In genomic region chr3:83706531-83707243, GRCm38 (mm10) we compare ENCODE assay signal across 9 mouse cellular contexts. TPM values are rescaled to one million over a fixed set of nuclear protein-coding genes. Genes with fewer than 3 reads are reported as not detected.
DNase-seq lines count a peak whose midpoint lies in the region; ATAC-seq and TF ChIP-seq lines count a peak whose summit lies in the region.
"Had no signal": no experiment of that assay in that cellular context is flagged by ENCODE, and none has a peak within 500 bp of the region (broad histone marks: within the 10 kb centered on the region; RNA-seq: fewer than 3 reads in every experiment).

No protein-coding gene starts in this region.

- no peaks in the 10 kb centered on the region for H3K27me3 ChIP-seq in heart, embryonic 16.5 days (ENCODE audit: control insufficient read depth, insufficient read depth, low read length)
- no peaks in the 10 kb centered on the region for H3K27me3 ChIP-seq in kidney, postnatal 0 days (ENCODE audit: insufficient read depth, low read length)
- H3K27me3 ChIP-seq in stomach, embryonic 15.5 days (replicated peaks) = no peaks in the 10 kb centered on the region
- H3K27me3 ChIP-seq in hindbrain, embryonic 13.5 days = no peaks in the 10 kb centered on the region
- H3K27me3 ChIP-seq: heart, embryonic 15.5 days had no signal

- H3K4me3 ChIP-seq in heart, embryonic 16.5 days (ENCODE audit: low read length) = no peak overlapping the region
- H3K4me3 ChIP-seq in kidney, postnatal 0 days (replicated peaks; ENCODE audit: low read depth, low read length) = no peak overlapping the region
- H3K4me3 ChIP-seq in stomach, embryonic 15.5 days (replicated peaks) = no peak overlapping the region
- no peak overlapping the region for H3K4me3 ChIP-seq in hindbrain, embryonic 13.5 days
- H3K4me3 ChIP-seq: heart, embryonic 15.5 days had no signal

- 50% methylated on average over 13 of the region's 13 CpGs for WGBS in heart, embryonic 16.5 days
- WGBS in kidney, postnatal 0 days = 29% methylated on average over 13 of the region's 13 CpGs
- 43% methylated on average over 13 of the region's 13 CpGs for WGBS in stomach, embryonic 15.5 days
- WGBS in hindbrain, embryonic 13.5 days = 74% methylated on average over 13 of the region's 13 CpGs

- H3K27ac ChIP-seq in heart, embryonic 16.5 days (ENCODE audit: low read length) = no peak overlapping the region
- 0 out of 2 replicates have a peak overlapping the region, but pooled peaks have one; percentile 55 for H3K27ac ChIP-seq in kidney, postnatal 0 days
- H3K27ac ChIP-seq in stomach, embryonic 15.5 days = no peak overlapping the region
- no peak overlapping the region for H3K27ac ChIP-seq in hindbrain, embryonic 13.5 days
- H3K27ac ChIP-seq: heart, embryonic 15.5 days had no signal

- no peaks in the 10 kb centered on the region for H3K36me3 ChIP-seq in heart, embryonic 16.5 days (ENCODE audit: control insufficient read depth, insufficient read depth)
- H3K36me3 ChIP-seq in kidney, postnatal 0 days (ENCODE audit: insufficient read depth, low read length) = no peaks in the 10 kb centered on the region
- no peaks in the 10 kb centered on the region for H3K36me3 ChIP-seq in stomach, embryonic 15.5 days
- H3K36me3 ChIP-seq in hindbrain, embryonic 13.5 days = no peaks in the 10 kb centered on the region
- H3K36me3 ChIP-seq: heart, embryonic 15.5 days had no signal

- intact Hi-C loops in left cerebral cortex, postnatal 14 days (cut with DNase I) = loop anchor here (10.0 kb wide), 1 partner anchor 422 kb away; no protein-coding TSS in a partner anchor

- TF ChIP-seq CTCF in kidney, postnatal 0 days (IDR thresholded peaks at IDR 0.05; ENCODE audit: low read depth) = peak; percentile 64

- H3K9me3 ChIP-seq in heart, embryonic 16.5 days (replicated peaks; ENCODE audit: control insufficient read depth, low read length) = no peaks in the 10 kb centered on the region
- H3K9me3 ChIP-seq in kidney, postnatal 0 days (replicated peaks; ENCODE audit: low read length) = no peaks in the 10 kb centered on the region
- H3K9me3 ChIP-seq in stomach, embryonic 15.5 days = no peaks in the 10 kb centered on the region
- H3K9me3 ChIP-seq in hindbrain, embryonic 13.5 days = no peaks in the 10 kb centered on the region
- H3K9me3 ChIP-seq: heart, embryonic 15.5 days had no signal

- peaks cover 5% of the 10 kb centered on the region for H3K4me1 ChIP-seq in heart, embryonic 16.5 days (ENCODE audit: control insufficient read depth, insufficient read depth, low read length)
- peaks cover 3% of the 10 kb centered on the region; the same call in 1 of the 2 replicates for H3K4me1 ChIP-seq in kidney, postnatal 0 days (replicated peaks; ENCODE audit: insufficient read depth, low read length)
- H3K4me1 ChIP-seq in stomach, embryonic 15.5 days = 0 out of 2 replicates have a peak, but pooled peaks cover 5% of the 10 kb centered on the region
- H3K4me1 ChIP-seq in hindbrain, embryonic 13.5 days (replicated peaks) = peaks cover 3% of the 10 kb centered on the region; the same call in 1 of the 2 replicates

- no peak overlapping the region for H3K9ac ChIP-seq in heart, embryonic 16.5 days (ENCODE audit: low read length)
- H3K9ac ChIP-seq in kidney, postnatal 0 days (ENCODE audit: low read depth, low read length) = no peak overlapping the region
- H3K9ac ChIP-seq in stomach, embryonic 15.5 days = no peak overlapping the region
- no peak overlapping the region for H3K9ac ChIP-seq in hindbrain, embryonic 13.5 days
- H3K9ac ChIP-seq: heart, embryonic 15.5 days had no signal

- ATAC-seq in heart, embryonic 16.5 days (replicated peaks; ENCODE audit: extremely low read depth, insufficient read depth, low FRiP score) = 0 out of 2 replicates have a peak, but pooled peaks have one; percentile 18
- peak; percentile 63 for ATAC-seq in activated CD4-positive, CD25-positive, alpha-beta regulatory T cell, adult 4 months
- peak; percentile 71 for ATAC-seq in kidney, postnatal 0 days (replicated peaks; ENCODE audit: low FRiP score, low read depth)
- peak; percentile 47; the same call in 1 of the 2 replicates for ATAC-seq in stomach, embryonic 15.5 days (ENCODE audit: insufficient read depth, low FRiP score, low read depth)
- ATAC-seq in hindbrain, embryonic 13.5 days (ENCODE audit: low FRiP score) = no peak

- H3K4me2 ChIP-seq in heart, embryonic 16.5 days (ENCODE audit: low read depth, low read length) = no peak overlapping the region
- H3K4me2 ChIP-seq in kidney, postnatal 0 days (ENCODE audit: low read length) = no peak overlapping the region; the same call in 1 of the 2 replicates
- no peak overlapping the region for H3K4me2 ChIP-seq in stomach, embryonic 15.5 days
- no peak overlapping the region for H3K4me2 ChIP-seq in hindbrain, embryonic 13.5 days
- H3K4me2 ChIP-seq: heart, embryonic 15.5 days had no signal

- no peak for DNase-seq in heart, adult 8-10 months (ENCODE audit: low spot score)
- peak; percentile 77 for DNase-seq in kidney, postnatal 0 days (ENCODE audit: low spot score)
- no peak for DNase-seq in left cerebral cortex, postnatal 14 days (ENCODE audit: low spot score in 2 of 2)
- no peak for DNase-seq in cerebellum, adult 9-11 months

RNA-seq across cellular contexts. Expression of gene Sfrp2, which starts 59.4 kb away (rescaled TPM):
- 140 and 142 TPM in 2 replicates for polyA plus RNA-seq in heart, embryonic 16.5 days (2015; fragmentation: Nextera tagmentation; extraction: Ambion mirVana)
- 1 to 10 TPM; 2.5 to 3.5 (median 3.1) TPM for total RNA-seq in heart, adult 8-10 months (2022)
- polyA plus RNA-seq in activated CD4-positive, CD25-positive, alpha-beta regulatory T cell, adult 4 months (2017; shearing (Covaris generic)) = 10 to 100 TPM in 1 of 2 experiments, 1 to 10 TPM in 1; 4.7 to 10.3 TPM
- polyA plus RNA-seq in kidney, postnatal 0 days (2015; fragmentation: Nextera tagmentation; extraction: Ambion mirVana) = 126 and 128 TPM in 2 replicates
- 127 and 148 TPM in 2 replicates for polyA plus RNA-seq in stomach, embryonic 15.5 days (2015; fragmentation: Nextera tagmentation; extraction: Ambion mirVana)
- polyA plus RNA-seq in hindbrain, embryonic 13.5 days (2015; fragmentation: Nextera tagmentation; extraction: Ambion mirVana) = 71.1 and 83.7 TPM in 2 replicates
- 1 to 10 TPM; 4.2 to 5.7 TPM for total RNA-seq in left cerebral cortex, postnatal 14 days (2021)
